In the genomic region with DNA sequence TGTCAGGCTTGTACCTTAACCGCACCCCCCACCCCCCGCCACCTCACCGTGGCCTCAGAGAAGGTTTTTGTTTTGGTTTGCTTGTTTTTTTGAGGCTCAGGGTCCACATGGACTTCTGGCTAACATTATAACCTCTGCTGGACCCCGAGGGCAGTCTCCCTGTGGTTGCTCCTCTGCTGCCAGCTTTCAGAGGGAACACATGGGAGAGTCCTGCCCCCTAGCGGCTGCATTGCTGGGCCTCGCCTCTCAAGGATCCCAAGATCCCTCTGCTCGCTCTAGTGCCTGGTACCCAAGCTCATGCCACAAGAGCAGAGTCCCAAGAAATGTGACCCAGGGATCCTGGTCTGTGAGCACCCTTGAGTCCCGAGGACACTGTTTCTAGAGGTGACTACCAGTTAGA, we compare ENCODE assay signal across 8 mouse cellular contexts. TPM values are rescaled to one million over a fixed set of nuclear protein-coding genes. Genes with fewer than 3 reads are reported as not detected.
DNase-seq lines count a peak whose midpoint lies in the region; ATAC-seq and TF ChIP-seq lines count a peak whose summit lies in the region.

No protein-coding gene starts in this region.

- H3K4me2 ChIP-seq in neural tube, embryonic 15.5 days = no peak overlapping the region

- no peaks in the 10 kb centered on the region for H3K36me3 ChIP-seq in neural tube, embryonic 15.5 days

- peak; percentile 45 to 51 for DNase-seq in cerebellum, adult 18-20 months
- peak; percentile 71 for DNase-seq in neural tube, embryonic 10.5 days (ENCODE audit: extremely low spot score, low spot score)
- DNase-seq in cerebellum, postnatal 25 days = peak; percentile 52 to 74
- peak; percentile 70 for DNase-seq in induced T-regulatory cell, adult 2 months (ENCODE audit: low read depth)
- DNase-seq in lung, adult 2 months = peak; percentile 41
- DNase-seq in spleen, postnatal 10 days (ENCODE audit: low spot score in 2 of 2) = peak; percentile 32 to 67

- 40% methylated on average over 8 of the region's 8 CpGs for WGBS in neural tube, embryonic 15.5 days
- 46% methylated on average over 8 of the region's 8 CpGs for WGBS in lung, adult 2 months

- peaks cover 17% of the 10 kb centered on the region; the same call in 1 of the 2 replicates for H3K4me1 ChIP-seq in neural tube, embryonic 15.5 days
- H3K4me1 ChIP-seq in lung, adult 2 months (ENCODE audit: control insufficient read depth, insufficient read depth, low read length) = peaks cover 2% of the 10 kb centered on the region

- H3K9me3 ChIP-seq in neural tube, embryonic 15.5 days (replicated peaks) = no peaks in the 10 kb centered on the region

- peak; percentile 76 for TF ChIP-seq CTCF in lung, adult 2 months (IDR thresholded peaks at IDR 0.05; ENCODE audit: insufficient read depth, low read length)

- no peak overlapping the region for H3K4me3 ChIP-seq in neural tube, embryonic 15.5 days (replicated peaks)
- no peak overlapping the region for H3K4me3 ChIP-seq in lung, adult 2 months (replicated peaks; ENCODE audit: extremely low read depth, low read depth, low read length)

- H3K9ac ChIP-seq in neural tube, embryonic 15.5 days (replicated peaks) = no peak overlapping the region

- H3K27me3 ChIP-seq in neural tube, embryonic 15.5 days (replicated peaks) = no peaks in the 10 kb centered on the region

- H3K27ac ChIP-seq in neural tube, embryonic 15.5 days (replicated peaks) = no peak overlapping the region

- ATAC-seq in cerebellum, adult (ENCODE audit: insufficient number of reproducible peaks, low FRiP score, low TSS enrichment) = no peak
- ATAC-seq in neural tube, embryonic 15.5 days (ENCODE audit: low FRiP score) = no peak

- no peak for TF ChIP-seq POLR2A in lung, adult 2 months (IDR thresholded peaks at IDR 0.05; ENCODE audit: borderline replicate concordance, extremely low read depth, low read depth, low read length)

RNA-seq across cellular contexts. Expression of a gene that starts 15.0 kb away (rescaled TPM):
- polyA plus RNA-seq in neural tube, embryonic 15.5 days (2015; fragmentation: Nextera tagmentation; extraction: Ambion mirVana) = 13.7 and 16.0 TPM in 2 replicates
- 0.93 and 1.8 TPM in 2 replicates for polyA plus RNA-seq in lung, adult 2 months (2012; rRNA removed)

RNA-seq across cellular contexts. Expression of a gene that starts 45.5 kb away (rescaled TPM):
- 9.0 and 9.6 TPM in 2 replicates for polyA plus RNA-seq in neural tube, embryonic 15.5 days (2015; fragmentation: Nextera tagmentation; extraction: Ambion mirVana)
- 10.1 and 18.7 TPM in 2 replicates for polyA plus RNA-seq in lung, adult 2 months (2012; rRNA removed)
